Mouse (Mus musculus): ENCODE measurements at regions not wholly inside any gene's neighbourhood (a gene's known extent, or its start where the extent isn't known, plus 50 kb on each side); places are given as distances from the start of the nearest gene placed in this dataset.

DNA sequence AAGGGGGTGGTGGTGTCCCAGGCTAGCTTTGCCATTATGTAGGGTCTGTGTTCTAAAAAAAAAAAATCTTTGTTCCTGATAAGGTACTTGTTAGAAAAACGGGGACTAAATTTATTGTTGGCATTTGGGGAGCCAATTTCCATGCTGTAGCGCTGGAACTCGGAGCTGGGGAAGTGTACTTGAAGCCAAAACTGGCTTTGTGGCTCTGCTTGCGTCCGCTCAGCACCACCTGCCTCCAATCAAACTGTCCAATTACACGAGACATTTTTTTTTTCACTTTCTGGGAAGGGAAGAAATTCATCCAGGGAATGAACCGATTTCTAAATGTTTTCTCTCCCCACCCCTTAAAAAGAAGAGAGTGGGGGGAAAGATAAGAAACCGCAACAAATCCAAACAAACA lies 138.1 kb upstream of the Id2 start:
- TF ChIP-seq CTCF (IDR thresholded peaks at IDR 0.05) (no peak), EP300 (IDR thresholded peaks at IDR 0.05) (no peak)

Data from lung, postnatal 0 days (tissue).